Mouse (Mus musculus) kidney, postnatal 14 days (tissue): Measurements from ENCODE around the gene Olfr1368.
"Not testable (repeated sequence)": the region's sequence is repeated elsewhere in the genome, so short reads cannot be mapped to it uniquely, and the experiment has no call there.

ENCODE experiments used
- DNase-seq: peaks from one replicate; pipeline ENCODE4 v3.0.0; 2022; ENCODE audit warnings: mixed read lengths

The Olfr1368 gene

DNA sequence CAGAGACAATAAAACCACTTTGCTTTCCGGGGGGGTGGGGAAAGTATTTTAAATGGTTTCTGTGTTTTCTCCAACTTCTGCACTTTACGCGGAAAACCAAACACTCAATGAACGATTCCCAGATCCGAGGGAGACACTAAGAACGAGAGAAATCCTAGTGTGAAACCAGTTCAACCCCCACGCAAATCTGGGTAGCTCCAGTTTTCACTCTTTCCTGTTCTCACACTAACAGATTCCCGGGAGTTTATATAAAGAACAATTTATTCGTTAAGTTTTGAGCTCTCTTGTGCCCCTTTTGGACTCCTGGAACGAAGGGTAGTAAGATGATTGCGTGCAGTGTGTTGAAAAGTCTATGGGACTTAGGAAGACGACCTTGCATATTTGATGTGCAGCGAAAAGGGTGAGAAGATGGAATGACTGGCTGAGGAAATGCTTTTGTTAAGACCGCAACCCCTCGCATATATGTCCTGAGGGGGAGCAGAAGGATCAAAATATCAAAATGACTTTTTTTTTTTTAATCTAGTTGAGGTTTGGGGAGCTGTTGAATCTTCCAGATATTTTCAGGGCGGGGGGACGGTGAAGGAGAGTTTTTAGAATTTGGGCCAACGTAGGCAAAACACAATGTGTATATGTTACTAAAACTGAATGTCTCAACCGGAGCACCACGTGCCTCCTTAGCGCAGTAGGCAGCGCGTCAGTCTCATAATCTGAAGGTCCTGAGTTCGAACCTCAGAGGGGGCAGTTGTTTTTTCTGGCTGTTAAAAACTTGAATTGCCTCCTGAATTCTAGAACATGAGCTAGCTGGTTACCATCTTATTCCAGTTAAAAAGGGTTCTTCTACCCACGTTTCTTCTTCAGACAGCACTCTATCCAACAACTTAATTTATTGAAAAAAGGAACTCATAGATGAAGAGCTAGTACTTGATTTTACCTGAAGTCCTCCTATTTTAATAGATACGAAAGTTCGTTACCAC lies 21.6 kb upstream of the Olfr1368 start:
- peak; percentile 84 for DNase-seq

DNA sequence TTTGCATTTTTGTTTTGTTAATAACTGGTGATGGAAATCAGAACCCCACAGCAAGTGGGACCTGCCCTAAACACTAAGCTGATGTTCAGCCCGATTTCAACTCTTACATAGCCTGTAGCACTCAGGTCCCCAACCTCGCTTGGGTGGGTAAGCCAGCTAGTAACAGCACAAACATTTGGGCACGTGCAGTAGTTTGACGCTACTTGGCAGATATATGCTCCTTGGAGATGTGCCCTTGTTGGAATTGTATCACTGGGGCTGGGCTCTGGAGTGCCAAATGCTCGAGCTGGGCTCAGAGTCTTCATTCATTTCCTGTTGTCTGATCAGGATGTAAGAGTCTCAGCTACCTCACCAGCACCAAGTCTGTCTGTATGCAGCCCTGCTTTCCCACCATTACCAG lies 16.9 kb upstream of the Olfr1368 start:
- no peak for DNase-seq

DNA sequence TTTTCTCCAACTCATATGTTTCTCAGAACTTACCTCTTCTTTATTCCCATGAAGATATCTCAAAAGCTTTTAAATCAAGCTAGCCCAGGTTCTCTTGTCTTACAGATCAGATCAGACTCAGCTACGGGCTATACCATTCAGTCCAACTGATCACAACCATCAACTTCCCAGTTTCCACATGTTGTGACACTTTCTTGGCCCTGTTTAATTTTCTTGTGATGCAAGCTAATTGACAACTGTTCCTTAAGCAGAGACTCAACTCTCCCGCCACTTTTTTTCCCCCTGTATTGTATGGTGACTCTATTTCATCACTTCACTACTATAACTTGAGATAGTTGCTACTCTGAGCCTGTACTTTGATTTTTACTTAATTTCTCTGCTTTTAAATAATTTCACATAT lies 15.9 kb upstream of the Olfr1368 start:
- DNase-seq: no peak

DNA sequence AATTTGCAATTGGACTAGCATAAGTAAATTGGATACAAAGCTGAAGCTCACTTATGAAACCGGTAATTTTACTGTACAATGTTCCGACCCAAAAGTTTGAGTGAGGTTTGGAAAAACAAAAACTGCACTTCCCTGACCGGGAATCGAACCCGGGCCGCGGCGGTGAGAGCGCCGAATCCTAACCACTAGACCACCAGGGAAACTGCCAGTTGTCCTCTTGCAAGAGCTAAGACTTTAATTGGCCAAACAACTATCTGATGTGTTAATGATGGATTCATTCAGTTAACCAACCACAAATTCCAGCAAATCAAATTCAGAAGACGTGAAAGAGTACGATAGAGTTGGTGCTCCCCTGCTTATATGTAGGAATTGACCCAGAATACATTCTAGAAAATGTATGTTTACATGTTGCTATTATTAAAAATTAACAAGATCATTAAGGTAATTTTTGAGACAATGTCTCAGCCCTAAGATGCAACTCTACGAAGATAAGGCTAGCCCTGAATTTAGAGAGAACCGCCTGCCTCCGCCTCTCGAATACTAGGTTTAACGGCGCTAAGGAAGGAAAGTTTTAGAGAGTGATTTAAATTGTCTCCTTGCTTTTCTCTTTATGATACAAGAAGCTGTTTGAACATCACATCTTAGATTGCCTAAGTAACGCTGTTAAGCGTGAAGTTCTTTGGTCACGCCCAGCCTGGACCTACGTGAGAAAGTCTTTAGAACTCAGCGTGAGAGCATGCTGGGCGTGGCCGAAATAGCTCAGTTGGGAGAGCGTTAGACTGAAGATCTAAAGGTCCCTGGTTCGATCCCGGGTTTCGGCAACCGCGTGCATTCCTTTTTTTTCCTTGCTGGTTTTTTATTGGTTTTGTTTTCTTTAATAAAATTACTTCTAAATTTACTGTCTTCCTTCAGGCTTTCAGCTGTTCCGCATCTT lies 15.3 kb upstream of the Olfr1368 start:
- peak; percentile 93 for DNase-seq

DNA sequence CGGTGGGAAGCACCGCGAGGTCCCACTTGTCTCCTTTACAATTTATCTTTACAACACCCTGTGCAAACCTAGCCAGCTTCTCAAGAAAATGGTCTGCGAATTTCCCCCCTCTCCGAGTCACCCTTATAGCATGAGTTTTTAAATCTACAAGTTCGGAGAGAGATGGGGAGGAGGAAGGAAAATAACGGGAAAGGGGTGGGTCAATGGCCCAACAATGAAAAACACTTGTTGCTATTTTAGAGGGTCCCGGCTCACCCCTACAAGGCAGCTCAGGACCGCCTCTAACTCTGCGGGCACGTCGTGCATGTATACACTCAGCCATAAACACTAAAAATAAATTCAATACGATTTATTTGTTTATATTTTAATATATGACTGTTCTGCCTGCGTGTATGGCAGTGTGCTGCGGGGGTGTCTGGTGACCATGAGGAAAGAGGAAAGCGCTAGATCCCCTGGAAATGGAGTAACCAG lies 14.4 kb upstream of the Olfr1368 start:
- no peak for DNase-seq

DNA sequence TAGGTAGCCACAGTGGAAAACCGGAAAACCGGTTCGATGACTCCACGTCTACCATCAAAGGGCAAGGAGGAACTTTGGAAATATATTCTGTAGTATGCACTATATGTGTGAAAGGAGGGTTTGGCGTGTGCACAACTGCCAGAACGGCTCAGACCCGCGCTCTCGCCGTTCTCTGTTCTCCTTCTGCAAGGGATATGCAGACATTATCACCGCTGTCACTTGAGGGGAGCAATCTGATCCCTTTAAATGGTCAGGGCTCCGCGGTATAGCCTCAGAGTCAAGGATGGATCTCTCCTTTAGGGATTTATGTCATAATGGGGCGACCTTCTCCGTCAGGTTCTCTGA lies 13.8 kb upstream of the Olfr1368 start:
- DNase-seq: peak; percentile 13

DNA sequence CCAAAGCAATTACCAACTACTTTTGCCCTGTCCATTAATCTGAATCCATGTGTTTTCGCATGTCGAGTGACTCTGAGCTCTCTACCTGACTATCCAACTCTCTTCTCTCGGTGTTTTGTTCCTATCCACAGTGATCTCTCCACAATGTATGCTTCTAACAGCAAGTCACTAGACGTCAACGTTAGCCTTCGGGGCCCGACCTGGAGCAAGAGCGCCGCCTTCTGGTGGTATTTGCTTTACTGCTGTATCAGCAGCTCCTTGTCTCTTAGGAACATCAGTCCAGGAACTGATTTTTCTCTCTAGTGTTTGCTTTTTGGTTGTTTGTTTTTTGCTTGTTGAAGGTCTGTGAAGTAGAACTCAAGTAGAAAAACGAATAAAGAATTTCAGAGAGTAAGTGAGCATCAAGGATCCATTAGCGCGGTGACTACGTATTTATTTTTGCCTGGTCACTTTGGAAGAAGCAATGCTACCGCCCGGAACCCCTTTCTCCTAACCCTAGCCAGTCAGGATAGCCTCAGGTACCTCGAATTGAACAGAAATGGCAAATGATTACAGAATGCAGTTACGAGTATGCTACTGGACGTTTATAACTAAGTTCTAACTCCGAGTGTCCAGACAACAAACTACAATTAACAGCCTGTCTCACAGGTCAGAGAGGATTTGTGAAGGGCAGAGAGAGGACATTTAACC lies 13.3 kb upstream of the Olfr1368 start:
- peak; percentile 89 for DNase-seq

DNA sequence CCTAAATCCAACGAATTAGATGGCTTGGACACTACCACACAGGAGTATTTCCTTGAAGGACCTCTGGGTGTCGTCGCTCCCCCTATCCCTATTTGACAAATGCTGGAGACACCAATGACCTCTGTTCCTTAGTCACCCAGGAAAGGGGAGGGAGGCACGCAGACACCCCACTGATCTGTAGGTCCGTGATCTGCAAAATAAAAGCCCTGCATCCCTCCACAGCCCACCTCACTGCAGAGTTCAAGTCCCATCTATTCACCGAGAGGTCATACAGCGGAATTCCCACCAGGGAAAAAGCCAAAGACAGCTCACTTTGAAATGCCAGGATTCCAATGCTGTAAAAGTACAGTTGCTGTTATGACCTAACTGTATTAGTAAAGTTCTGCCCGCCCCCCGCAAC lies 12.4 kb upstream of the Olfr1368 start:
- no peak for DNase-seq

DNA sequence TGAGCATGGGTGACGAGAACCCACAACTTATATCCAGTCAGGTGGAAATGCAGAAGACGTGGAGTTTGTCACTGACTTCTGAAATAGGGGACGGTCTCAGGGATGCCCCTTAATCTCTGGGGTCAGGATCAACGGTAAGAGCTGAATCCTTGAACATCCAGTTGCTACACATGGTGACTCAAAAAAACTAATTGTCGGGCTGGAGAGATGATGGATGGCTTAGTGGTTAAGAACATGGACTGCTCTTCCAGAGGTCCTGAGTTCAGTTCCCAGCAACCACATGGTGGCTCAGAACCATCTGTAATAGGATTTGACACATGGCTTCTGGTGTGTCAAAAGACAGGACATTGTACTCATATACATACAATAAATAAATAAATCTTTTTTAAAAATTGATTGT lies 10.2 kb upstream of the Olfr1368 start:
- no peak for DNase-seq

DNA sequence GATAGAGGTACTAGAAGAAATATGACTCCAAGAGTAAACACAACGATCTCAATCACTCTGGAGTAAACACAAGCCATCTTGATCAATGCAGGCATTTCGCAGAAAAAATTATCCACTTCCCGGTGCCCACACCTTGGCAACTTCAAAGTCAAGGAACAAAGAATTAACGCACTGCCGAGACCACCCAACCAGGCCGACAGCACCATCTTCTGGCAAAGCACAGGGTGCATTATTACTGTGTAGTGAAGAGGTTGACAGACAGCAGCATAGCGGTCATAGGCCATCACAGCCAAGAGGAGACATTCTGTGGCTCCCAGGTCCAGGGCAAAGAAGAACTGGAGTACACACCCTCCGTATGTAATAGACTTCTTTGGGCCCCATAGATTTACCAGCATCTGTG lies 3.2 kb downstream of the Olfr1368 start:
- peak; percentile 3 for DNase-seq

DNA sequence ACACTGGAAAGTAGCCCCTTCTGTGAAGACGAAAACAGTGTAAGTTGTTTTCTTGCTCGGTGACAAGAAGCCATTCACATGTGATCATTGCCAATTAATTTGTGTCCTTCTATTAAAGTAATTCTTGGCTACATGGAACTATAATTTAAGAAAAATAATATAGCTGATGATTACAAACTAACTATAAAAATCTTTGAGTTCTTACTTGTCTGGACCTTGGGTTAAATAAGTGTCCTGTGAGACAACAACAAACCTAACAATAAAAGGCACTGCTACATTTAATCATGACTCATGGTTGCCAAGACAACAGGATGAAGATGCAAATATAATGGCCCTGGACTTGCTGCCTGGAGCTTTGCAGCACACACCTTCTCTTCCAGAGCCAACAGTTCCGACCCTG lies 16.3 kb downstream of the Olfr1368 start, which contains the start of gene Olfr263:
Gene Olfr263 (plus strand): TSS at position 301 of the 400 bp plus-strand sequence.
- not testable (repeated sequence) for DNase-seq

DNA sequence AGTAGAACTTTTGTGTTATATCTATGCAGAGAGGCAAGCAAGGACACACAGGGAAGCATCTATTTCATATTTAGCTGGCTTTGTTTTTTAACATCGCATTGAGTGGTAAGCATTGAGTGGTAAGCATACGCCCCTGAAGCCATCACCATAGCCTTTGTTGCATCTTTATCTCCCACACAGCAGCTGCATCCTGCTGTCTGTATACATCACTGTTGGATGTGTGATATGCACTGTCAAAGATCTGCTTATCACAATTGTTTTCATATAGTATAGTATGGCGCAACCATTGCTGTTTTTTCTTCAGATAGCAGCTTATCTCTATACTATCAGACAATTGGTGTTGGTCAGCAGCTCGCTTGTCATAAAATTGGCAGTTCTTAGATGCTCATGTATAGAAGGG lies 31.5 kb downstream of the Olfr1368 start:
- no peak for DNase-seq

DNA sequence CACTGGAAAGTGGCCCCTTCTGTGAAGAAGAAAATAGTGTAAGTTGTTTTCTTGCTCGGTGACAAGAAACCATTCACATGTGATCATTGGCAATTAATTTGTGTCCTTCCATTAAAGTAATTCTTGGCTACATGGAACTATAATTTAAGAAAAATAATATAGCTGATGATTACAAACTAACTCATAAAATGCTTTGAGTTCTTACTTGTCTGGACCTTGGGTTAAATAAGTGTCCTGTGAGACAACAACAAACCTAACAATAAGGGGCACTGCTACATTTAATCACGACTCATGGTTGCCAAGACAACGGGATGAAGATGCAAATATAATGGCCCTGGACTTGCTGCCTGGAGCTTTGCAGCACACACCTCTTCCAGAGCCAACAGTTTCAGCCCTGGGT lies 34.5 kb downstream of the Olfr1368 start, which contains the start of gene Olfr1369-ps1:
Gene Olfr1369-ps1 (plus strand): TSS at position 301 of the 400 bp plus-strand sequence.
- DNase-seq: not testable (repeated sequence)

DNA sequence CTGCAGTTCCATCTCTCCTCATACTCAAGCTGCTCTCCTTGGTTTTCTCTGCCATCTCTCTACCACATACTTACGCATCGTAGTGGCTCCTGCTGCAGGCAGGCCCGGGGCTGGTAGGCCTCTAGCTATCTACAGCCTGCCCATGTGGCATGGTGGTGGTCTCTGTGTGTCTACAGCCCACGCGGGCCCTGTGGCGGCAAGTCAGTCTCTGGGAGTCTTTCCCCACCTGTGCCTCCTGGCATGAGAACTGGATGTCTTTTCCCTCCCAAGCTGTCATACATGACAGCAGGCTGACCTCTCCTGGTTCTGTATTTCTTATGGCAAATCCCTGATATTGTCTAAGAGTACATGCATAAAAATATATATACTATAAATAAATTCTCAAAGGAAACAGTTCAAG lies 35.2 kb downstream of the Olfr1368 start:
- DNase-seq: no peak

DNA sequence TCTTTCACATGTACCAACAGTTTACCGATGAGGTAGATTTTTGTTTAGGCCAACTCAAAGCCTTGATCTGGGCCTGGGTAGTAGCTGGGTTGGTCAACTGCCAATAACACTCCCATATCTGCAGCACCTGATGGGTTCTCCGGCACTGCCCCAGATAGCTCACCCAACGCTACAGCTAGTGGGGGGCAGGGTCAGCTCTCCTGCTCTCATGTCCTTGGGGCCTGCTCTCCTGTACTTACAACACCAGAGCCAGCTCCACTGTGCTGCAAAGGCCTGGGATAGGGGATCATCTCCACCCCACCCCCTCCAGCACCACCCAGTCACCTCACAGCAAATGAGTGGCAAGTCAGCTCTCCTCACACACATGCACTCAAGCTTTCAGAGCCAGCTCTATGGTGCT lies 35.9 kb downstream of the Olfr1368 start:
- DNase-seq: no peak
